10 mouse cellular contexts compared by ENCODE assay signal in genomic region chr7:58397992-58398391, GRCm38 (mm10).
DNase-seq lines count a peak whose midpoint lies in the region; ATAC-seq and TF ChIP-seq lines count a peak whose summit lies in the region.
"Had no signal": no experiment of that assay in that cellular context is flagged by ENCODE, and none has a peak within 500 bp of the region (broad histone marks: within the 10 kb centered on the region; RNA-seq: fewer than 3 reads in every experiment).

No protein-coding gene starts in this region.

- H3K4me3 ChIP-seq in bone marrow macrophage, adult 2 months (ENCODE audit: insufficient read depth, low read length): peak overlapping the region; percentile 78
- H3K4me3 ChIP-seq in hindbrain, embryonic 12.5 days: peak overlapping the region; percentile 43
- H3K4me3 ChIP-seq in midbrain, embryonic 14.5 days (replicated peaks; ENCODE audit: low read depth, low read length): peak overlapping the region; percentile 38

- peak; percentile 28; the same call in 1 of the 2 replicates for ATAC-seq in frontal cortex, adult (ENCODE audit: low TSS enrichment)
- ATAC-seq in hindbrain, embryonic 12.5 days (ENCODE audit: low FRiP score): no peak
- no peak for ATAC-seq in midbrain, embryonic 14.5 days (ENCODE audit: low FRiP score, low TSS enrichment)

- TF ChIP-seq CTCF in bone marrow macrophage, adult 2 months (IDR thresholded peaks at IDR 0.05; ENCODE audit: low read depth, low read length): no peak

- no peak for TF ChIP-seq POLR2A in bone marrow macrophage, adult 2 months (IDR thresholded peaks at IDR 0.05; ENCODE audit: borderline replicate concordance, low read depth, low read length)

- H3K4me2 ChIP-seq in hindbrain, embryonic 12.5 days (replicated peaks): peak overlapping the region; percentile 57
- peak overlapping the region; percentile 58 for H3K4me2 ChIP-seq in midbrain, embryonic 14.5 days (ENCODE audit: low read length)

- H3K4me1 ChIP-seq in bone marrow macrophage, adult 2 months (ENCODE audit: control insufficient read depth, insufficient read depth, low read length): peaks cover 5% of the 10 kb centered on the region
- no peaks in the 10 kb centered on the region for H3K4me1 ChIP-seq in hindbrain, embryonic 12.5 days
- peaks cover 6% of the 10 kb centered on the region for H3K4me1 ChIP-seq in midbrain, embryonic 14.5 days (ENCODE audit: control insufficient read depth, insufficient read depth, low read length)

- H3K9ac ChIP-seq in hindbrain, embryonic 12.5 days: peak overlapping the region; percentile 67; the same call in 1 of the 2 replicates
- H3K9ac ChIP-seq in midbrain, embryonic 14.5 days (replicated peaks; ENCODE audit: low read length): peak overlapping the region; percentile 57

- no peaks in the 10 kb centered on the region for H3K27me3 ChIP-seq in hindbrain, embryonic 12.5 days
- no peaks in the 10 kb centered on the region for H3K27me3 ChIP-seq in midbrain, embryonic 14.5 days (ENCODE audit: control insufficient read depth, insufficient read depth, low read length)
- H3K27me3 ChIP-seq: CH12.LX had no signal

- no peaks in the 10 kb centered on the region for H3K9me3 ChIP-seq in hindbrain, embryonic 12.5 days (replicated peaks)
- no peaks in the 10 kb centered on the region for H3K9me3 ChIP-seq in midbrain, embryonic 14.5 days (ENCODE audit: control insufficient read depth, low read length)

- DNase-seq in frontal cortex, postnatal 36 days (ENCODE audit: low spot score in 2 of 2): no peak
- DNase-seq in midbrain, embryonic 14.5 days: peak; percentile 65
- no peak for DNase-seq in frontal cortex, postnatal 10 days (ENCODE audit: low spot score in 2 of 2)
- DNase-seq in ovary, postnatal 10 days (ENCODE audit: low spot score): no peak
- DNase-seq in natural killer cell, adult 2 months (ENCODE audit: low spot score in 2 of 2): no peak
- DNase-seq: gastrocnemius, postnatal 14 days had no signal

- H3K27ac ChIP-seq in bone marrow macrophage, adult 2 months (ENCODE audit: insufficient read depth, low read depth, low read length): no peak overlapping the region
- H3K27ac ChIP-seq in hindbrain, embryonic 12.5 days: peak overlapping the region; percentile 96
- H3K27ac ChIP-seq in midbrain, embryonic 14.5 days (replicated peaks; ENCODE audit: low read depth, low read length): peak overlapping the region; percentile 95

- 10% methylated on average over 6 of the region's 6 CpGs for WGBS in hindbrain, embryonic 12.5 days
- 6% methylated on average over 6 of the region's 6 CpGs for WGBS in midbrain, embryonic 14.5 days

- H3K36me3 ChIP-seq in hindbrain, embryonic 12.5 days: no peaks in the 10 kb centered on the region
- H3K36me3 ChIP-seq in midbrain, embryonic 14.5 days (ENCODE audit: control insufficient read depth, insufficient read depth, low read length): no peaks in the 10 kb centered on the region
